Mouse (Mus musculus) bone marrow macrophage, adult 2 months (primary cell): Measurements from ENCODE around the gene Agtpbp1.

Source experiments
- CTCF ChIP-seq: IDR thresholded peaks from 2 replicates; pipeline ENCODE4 v1.5.1; 2012; ENCODE audit warnings: low read depth, mild to moderate bottlenecking, low read length, moderate library complexity
- POLR2A ChIP-seq: IDR thresholded peaks from 2 replicates; pipeline ENCODE4 v1.6.1; 2012; ENCODE audit warnings: mild to moderate bottlenecking, low read depth, low read length, borderline replicate concordance

GRCm38 (mm10) chr13:59542411-59542810 lies 42.6 kb downstream of the Agtpbp1 start:
- no peak for TF ChIP-seq CTCF
- TF ChIP-seq POLR2A = no peak
